Mouse (Mus musculus): Measurements from ENCODE around the gene Zfp775. TPM values are rescaled to one million over a fixed set of nuclear protein-coding genes. Genes with fewer than 3 reads are reported as not detected.

The Zfp775 gene
- total and polyA plus RNA-seq, 3 experiments, result 7.4 to 14.8 (median 8.7) TPM

DNA sequence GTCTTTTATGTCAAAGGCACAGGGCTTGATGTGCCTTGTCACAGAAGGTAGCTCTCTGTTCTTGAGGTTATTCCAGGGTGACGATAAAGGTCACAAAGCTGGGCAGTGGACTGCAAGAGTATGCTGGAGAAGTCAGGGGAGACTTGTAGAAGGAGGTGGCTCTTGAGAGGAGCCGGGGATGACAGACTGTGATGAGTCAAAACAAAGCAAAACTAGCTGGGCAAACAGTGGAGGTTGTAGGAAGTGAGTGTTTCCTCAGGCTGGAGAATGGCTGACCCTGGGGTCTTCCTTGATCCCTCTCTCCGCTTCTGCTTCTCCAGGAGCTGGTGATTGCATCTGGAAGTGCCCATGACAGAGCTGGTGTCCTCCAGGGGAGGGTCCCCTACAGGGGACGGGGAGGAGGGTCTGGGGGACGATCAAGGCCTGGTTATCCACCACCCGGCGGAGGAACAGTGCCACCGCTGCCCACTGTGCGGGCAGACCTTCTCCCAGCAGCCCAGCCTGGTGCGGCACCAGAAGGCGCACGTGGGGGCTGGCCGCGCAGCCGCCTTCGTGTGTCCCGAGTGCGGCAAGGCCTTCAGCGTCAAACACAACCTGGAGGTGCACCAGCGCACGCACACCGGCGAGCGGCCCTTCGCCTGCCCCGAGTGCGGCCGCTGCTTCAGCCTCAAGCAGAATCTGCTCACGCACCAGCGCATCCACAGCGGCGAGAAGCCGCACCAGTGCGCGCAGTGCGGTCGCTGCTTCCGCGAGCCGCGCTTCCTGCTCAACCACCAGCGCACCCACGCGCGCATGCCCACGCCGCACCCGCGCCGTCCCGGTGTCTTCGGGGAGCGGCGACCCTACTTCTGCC is 27.2 kb downstream of the Zfp775 start:
- DNase-seq, result peak; percentile 36

- DNase-seq, result no peak
Measured at GRCm38 (mm10) chr6:48629661-48630034, 27.8 kb downstream of the Zfp775 start.

DNA sequence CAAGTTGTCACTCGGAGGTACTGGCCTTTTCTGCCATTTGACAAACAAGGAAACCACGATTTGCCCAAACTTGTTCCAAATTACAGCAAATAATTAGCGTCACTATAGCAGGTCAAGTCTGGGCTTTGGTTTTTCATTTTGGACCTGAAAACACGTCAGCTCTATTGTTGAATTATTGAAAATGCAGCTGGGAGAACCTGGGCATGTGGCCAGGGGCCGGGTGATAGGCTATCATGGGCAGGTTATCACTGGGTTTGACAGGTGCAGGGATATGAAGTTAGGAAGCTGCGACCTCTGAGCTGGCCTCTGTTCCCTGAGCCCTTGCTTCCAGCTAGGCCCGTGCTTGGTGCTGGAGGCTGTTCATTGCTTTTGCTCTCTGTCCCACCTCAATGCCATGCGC is 29.0 kb downstream of the Zfp775 start:
- DNase-seq, result no peak

- no peak for DNase-seq
Measured at GRCm38 (mm10) chr6:48635105-48635504, 33.2 kb downstream of the Zfp775 start.

DNA sequence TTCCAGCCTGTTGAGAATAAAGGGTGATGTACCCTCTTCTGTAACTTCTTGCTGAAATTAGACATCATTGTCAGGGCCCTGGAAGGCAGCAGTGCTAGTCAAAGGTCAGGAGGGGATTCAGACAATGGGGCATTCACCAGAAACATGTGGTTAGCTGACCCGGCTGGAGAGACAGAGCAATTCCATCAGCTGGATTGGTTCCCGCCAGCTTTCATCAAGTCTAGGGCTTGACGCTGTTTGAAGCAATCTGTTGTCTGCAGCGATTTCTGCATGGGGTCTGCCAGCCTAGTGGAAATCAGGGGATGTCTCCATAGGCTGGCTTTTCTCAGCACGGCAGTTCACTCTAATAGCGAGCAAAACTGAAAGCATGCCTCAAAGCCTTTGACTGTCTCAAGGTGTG is 34.7 kb downstream of the Zfp775 start:
- DNase-seq, result no peak

GRCm38 (mm10) chr6:48637811-48638500 is 36.1 kb downstream of the Zfp775 start:
- no peak for DNase-seq

GRCm38 (mm10) chr6:48638553-48638952 is 36.7 kb downstream of the Zfp775 start:
- DNase-seq, result no peak

DNA sequence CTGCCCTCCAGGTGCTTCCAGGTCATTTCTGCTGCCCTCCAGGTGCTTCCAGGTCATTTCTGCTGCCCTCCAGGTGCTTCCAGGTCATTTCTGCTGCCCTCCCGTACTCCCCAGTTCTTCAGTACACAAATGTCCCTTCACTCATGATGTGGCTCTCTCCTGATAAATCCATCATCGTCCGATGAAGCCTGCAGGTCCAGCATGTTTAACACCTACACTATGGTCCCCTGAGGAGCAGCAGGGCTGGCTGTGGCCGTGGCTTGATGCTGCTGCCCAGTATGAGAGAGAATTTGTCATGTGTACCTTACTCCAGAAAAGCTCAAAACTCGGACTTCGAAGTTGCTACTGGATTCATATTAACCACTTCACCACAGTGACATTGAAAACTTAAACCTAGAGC is 39.5 kb downstream of the Zfp775 start:
- no peak for DNase-seq

- DNase-seq, result peak; percentile 30
Measured at GRCm38 (mm10) chr6:48642764-48643292, 41.0 kb downstream of the Zfp775 start.

DNA sequence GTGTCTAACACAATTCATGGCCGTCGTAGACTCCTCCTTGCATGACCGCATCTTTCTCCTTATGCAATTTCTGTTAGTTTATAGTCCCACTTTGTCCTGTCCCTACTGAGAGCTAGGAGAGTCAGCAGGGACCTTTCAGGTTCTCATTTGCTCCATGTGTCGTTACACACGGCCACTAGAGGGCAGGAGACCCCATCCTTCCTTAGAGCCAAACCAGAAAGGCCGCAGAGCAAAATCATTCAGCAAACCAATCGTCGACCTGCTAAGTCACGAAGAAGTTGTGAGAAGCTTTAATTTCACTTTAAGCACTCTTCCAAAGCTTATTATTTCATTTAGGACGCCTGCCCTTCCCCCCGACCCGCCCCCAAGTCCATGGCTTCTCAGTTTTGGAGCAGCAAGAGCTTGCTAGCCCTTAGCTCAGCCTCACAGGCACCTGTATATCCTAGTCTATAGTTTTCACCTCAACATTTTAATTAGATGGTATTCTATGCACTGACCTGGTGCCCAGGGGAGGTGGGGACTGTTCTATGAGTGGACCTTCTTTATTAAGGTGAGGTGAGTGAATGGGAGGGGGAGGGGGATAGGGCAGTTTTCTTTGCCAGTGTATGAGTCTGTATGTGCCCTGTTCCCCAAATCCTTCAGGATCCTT is 43.9 kb downstream of the Zfp775 start:
- peak; percentile 75 for DNase-seq

GRCm38 (mm10) chr6:48646309-48646690 is 44.4 kb downstream of the Zfp775 start:
- DNase-seq, result no peak

DNA sequence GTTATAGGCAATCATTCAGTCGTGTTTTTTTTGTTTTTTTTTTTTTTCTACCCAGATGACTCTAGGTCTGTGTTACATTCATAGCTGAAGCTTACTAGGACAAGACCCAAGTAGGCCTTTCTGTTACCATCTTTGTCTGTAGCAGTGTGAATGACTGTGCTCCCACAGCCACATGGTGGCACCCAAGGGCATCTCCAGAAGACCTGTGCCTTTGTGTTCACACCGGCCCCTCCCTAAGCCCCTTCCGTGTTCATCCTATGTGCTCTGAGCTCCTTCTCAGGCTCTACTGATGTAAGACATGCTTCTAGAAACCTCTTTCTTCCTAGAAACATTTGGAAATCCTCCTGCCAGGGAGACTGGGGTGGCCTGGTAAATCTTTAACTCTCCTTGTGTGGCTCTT is 45.1 kb downstream of the Zfp775 start, which contains the start of gene Gimap8:
Gimap8 (plus strand) TSS at position 240 of the 400 bp plus-strand sequence.
- peak; percentile 63 for DNase-seq

- no peak for DNase-seq
Measured at GRCm38 (mm10) chr6:48647611-48648010, 45.7 kb downstream of the Zfp775 start.

- DNase-seq, result no peak
Measured at GRCm38 (mm10) chr6:48648779-48649178, 46.9 kb downstream of the Zfp775 start.

DNA sequence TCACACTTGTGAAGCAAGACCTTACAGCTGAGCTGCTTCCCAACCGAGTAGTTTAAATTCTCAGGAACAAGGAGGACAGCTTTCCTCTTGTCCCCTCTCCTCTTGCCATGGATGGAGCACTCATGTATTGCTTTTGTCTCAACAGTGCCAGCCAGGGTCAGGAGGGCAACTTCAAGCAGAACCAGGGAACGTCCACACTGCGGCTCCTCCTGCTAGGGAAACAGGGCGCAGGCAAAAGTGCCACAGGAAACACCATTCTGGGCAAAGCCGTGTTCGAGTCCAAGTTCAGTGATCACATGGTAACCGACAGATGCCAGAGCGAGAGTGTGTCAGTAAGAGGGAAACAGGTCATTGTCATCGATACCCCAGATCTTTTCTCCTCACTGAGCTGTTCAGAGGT is 48.2 kb downstream of the Zfp775 start:
- no peak for DNase-seq

- DNase-seq, result no peak
Measured at GRCm38 (mm10) chr6:48658721-48659120, 56.9 kb downstream of the Zfp775 start.

GRCm38 (mm10) chr6:48664750-48665149 is 62.9 kb downstream of the Zfp775 start:
- DNase-seq, result no peak

DNA sequence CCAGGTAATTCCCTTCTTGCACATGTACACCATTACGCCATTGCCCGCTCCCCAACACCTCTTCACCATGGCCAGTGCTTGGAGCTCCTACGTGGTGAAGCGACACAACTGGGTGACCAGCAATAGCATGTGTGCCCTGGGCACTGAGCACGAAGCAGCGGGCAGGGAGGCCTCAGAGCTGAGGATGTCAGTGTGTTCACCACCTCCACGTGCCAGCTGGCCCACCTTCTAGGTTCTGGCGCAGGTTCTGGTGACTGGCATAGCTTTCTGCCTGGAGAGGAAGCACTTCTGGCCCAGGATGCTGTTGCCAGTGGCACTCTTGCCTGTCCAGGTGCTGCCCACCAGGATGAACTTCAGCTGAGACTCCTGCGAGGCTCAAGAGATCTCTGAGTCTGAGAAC is 63.6 kb downstream of the Zfp775 start:
- no peak for DNase-seq

DNA sequence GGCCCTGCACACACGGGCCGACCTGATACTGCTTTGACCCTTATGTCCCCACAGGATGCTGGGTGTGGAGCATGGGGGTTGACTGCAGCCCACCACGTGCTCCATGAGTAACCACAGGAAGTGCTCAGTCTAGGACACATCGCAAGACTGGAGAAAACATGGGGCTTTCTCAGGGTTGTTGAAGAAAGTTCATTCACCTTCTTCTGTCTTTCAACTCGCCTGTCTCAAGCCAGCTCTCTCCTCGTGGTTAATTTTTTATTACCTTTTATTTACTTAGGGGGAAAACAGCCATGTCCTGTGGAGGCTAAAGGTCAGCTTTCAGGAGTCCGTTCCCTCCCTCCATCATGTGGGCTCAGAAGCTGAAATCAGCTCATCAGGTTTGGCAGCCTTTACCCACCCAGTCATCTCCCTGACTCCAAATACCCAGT is 64.3 kb downstream of the Zfp775 start:
- no peak for DNase-seq

DNA sequence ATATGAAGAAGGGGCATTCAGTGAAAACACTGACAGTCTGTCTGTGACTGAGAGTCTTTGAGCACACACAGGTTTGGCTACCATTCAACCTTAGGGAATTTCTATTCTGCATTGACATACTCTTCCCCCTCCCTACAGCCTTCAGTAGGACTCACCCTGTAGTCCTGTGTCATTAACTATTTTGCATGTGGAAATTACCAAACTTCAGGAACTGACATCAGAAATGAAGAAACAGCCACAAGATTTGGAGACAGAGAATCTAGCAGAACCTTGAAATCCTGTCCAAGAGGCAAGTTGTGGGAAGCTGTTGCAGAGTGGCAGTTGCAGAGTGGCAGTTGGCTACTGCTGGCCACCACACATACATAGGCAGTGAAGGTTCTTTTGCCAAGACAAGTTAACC is 66.2 kb downstream of the Zfp775 start:
- DNase-seq, result no peak

- DNase-seq, result no peak
Measured at GRCm38 (mm10) chr6:48669446-48669969, 67.6 kb downstream of the Zfp775 start.

All from adrenal gland, adult 2 months (tissue).